Mouse (Mus musculus): ENCODE data around the gene Bcr.

- TF ChIP-seq CTCF (IDR thresholded peaks at IDR 0.05; ENCODE audit: low read depth, low read length) = no peak
- TF ChIP-seq POLR2A (IDR thresholded peaks at IDR 0.05; ENCODE audit: extremely low read depth, insufficient read depth, low read length) = no peak
These were observed 7.1 kb downstream of the Bcr start for GRCm38 (mm10) chr10:75067446-75067845.

Measured in liver, adult 2 months (tissue).